Mouse (Mus musculus): ENCODE data around the gene Gpr137. TPM values are rescaled to one million over a fixed set of nuclear protein-coding genes. Genes with fewer than 3 reads are reported as not detected.

The Gpr137 gene
- polyA plus RNA-seq, 1 experiment from 2014 or later: 24.7 TPM

- DNase-seq (ENCODE audit: low spot score): peak; percentile 81
- Histone ChIP-seq H3K36me3 (ENCODE audit: control insufficient read depth, insufficient read depth, low read length) (peaks cover 32% of the 10 kb centered on the region), H3K27ac (replicated peaks) (0 out of 2 replicates have a peak overlapping the region, but pooled peaks have one; percentile 25), H3K9ac (ENCODE audit: low read length) (no peak overlapping the region), H3K9me3 (ENCODE audit: control insufficient read depth, low read length) (no peaks in the 10 kb centered on the region), H3K4me3 (ENCODE audit: low read depth, low read length) (no peak overlapping the region), H3K4me1 (replicated peaks; ENCODE audit: control insufficient read depth, insufficient read depth) (peaks cover 6% of the 10 kb centered on the region; the same call in 1 of the 2 replicates), H3K27me3 (ENCODE audit: control insufficient read depth, insufficient read depth, low read length) (no peaks in the 10 kb centered on the region), H3K4me2 (replicated peaks; ENCODE audit: low read depth) (no peak overlapping the region)
- 44% methylated on average over 9 of the region's 9 CpGs for WGBS
- ATAC-seq (ENCODE audit: low FRiP score, low TSS enrichment): no peak
- peak; percentile 70 for TF ChIP-seq CTCF (IDR thresholded peaks at IDR 0.05; ENCODE audit: low read depth)
- TF ChIP-seq EP300 (optimal IDR thresholded peaks at IDR 0.05): no peak
Observed at GRCm38 (mm10) chr19:6954046-6954445, 11.8 kb upstream of the Gpr137 start.

GRCm38 (mm10) chr19:6952712-6953037 lies 10.4 kb upstream of the Gpr137 start:
- peak; percentile 2; the same call in 1 of the 2 replicates for TF ChIP-seq CTCF (IDR thresholded peaks at IDR 0.05; ENCODE audit: low read depth)
- TF ChIP-seq EP300 (optimal IDR thresholded peaks at IDR 0.05): peak; percentile 81
- Histone ChIP-seq H3K9me3 (ENCODE audit: control insufficient read depth, low read length) (no peaks in the 10 kb centered on the region), H3K4me3 (ENCODE audit: low read depth, low read length) (0 out of 2 replicates have a peak overlapping the region, but pooled peaks have one; percentile 65), H3K4me1 (replicated peaks; ENCODE audit: control insufficient read depth, insufficient read depth) (peaks cover 6% of the 10 kb centered on the region; the same call in 1 of the 2 replicates), H3K27ac (replicated peaks) (peak overlapping the region; percentile 94), H3K9ac (ENCODE audit: low read length) (peak overlapping the region; percentile 19; the same call in 1 of the 2 replicates), H3K4me2 (replicated peaks; ENCODE audit: low read depth) (peak overlapping the region; percentile 89), H3K36me3 (ENCODE audit: control insufficient read depth, insufficient read depth, low read length) (peaks cover 20% of the 10 kb centered on the region), H3K27me3 (ENCODE audit: control insufficient read depth, insufficient read depth, low read length) (no peaks in the 10 kb centered on the region)
- ATAC-seq (ENCODE audit: low FRiP score, low TSS enrichment) (peak; percentile 49), DNase-seq (ENCODE audit: low spot score) (peak; percentile 85)
- 11% methylated on average over 3 of the region's 3 CpGs for WGBS

- H3K36me3 ChIP-seq (ENCODE audit: control insufficient read depth, insufficient read depth, low read length): peaks cover 19% of the 10 kb centered on the region
- H3K4me1 ChIP-seq (replicated peaks; ENCODE audit: control insufficient read depth, insufficient read depth): peaks cover 6% of the 10 kb centered on the region; the same call in 1 of the 2 replicates
- peak overlapping the region; percentile 89 for H3K4me2 ChIP-seq (replicated peaks; ENCODE audit: low read depth)
- H3K27ac ChIP-seq (replicated peaks): peak overlapping the region; percentile 94
- TF ChIP-seq EP300 (optimal IDR thresholded peaks at IDR 0.05) (no peak), CTCF (IDR thresholded peaks at IDR 0.05; ENCODE audit: low read depth) (no peak)
- DNase-seq (ENCODE audit: low spot score) (peak; percentile 86), ATAC-seq (ENCODE audit: low FRiP score, low TSS enrichment) (peak; percentile 62)
- WGBS: 2% methylated on average over 31 of the region's 31 CpGs
- peak overlapping the region; percentile 61 for H3K9ac ChIP-seq (ENCODE audit: low read length)
- H3K27me3 ChIP-seq (ENCODE audit: control insufficient read depth, insufficient read depth, low read length): no peaks in the 10 kb centered on the region
- H3K9me3 ChIP-seq (ENCODE audit: control insufficient read depth, low read length): no peaks in the 10 kb centered on the region
- peak overlapping the region; percentile 65 for H3K4me3 ChIP-seq (ENCODE audit: low read depth, low read length)
Observed at GRCm38 (mm10) chr19:6951994-6952711, 9.9 kb upstream of the Gpr137 start.

GRCm38 (mm10) chr19:6951381-6951968 lies 9.2 kb upstream of the Gpr137 start:
- H3K9me3 ChIP-seq (ENCODE audit: control insufficient read depth, low read length): no peaks in the 10 kb centered on the region
- peak overlapping the region; percentile 89 for H3K4me2 ChIP-seq (replicated peaks; ENCODE audit: low read depth)
- H3K4me1 ChIP-seq (replicated peaks; ENCODE audit: control insufficient read depth, insufficient read depth): peaks cover 6% of the 10 kb centered on the region; the same call in 1 of the 2 replicates
- no peaks in the 10 kb centered on the region for H3K27me3 ChIP-seq (ENCODE audit: control insufficient read depth, insufficient read depth, low read length)
- H3K4me3 ChIP-seq (ENCODE audit: low read depth, low read length): peak overlapping the region; percentile 65
- peak overlapping the region; percentile 94 for H3K27ac ChIP-seq (replicated peaks)
- under 1% methylated on average over 35 of the region's 35 CpGs for WGBS
- DNase-seq (ENCODE audit: low spot score): peak; percentile 95
- peak overlapping the region; percentile 79 for H3K9ac ChIP-seq (ENCODE audit: low read length)
- peaks cover 14% of the 10 kb centered on the region for H3K36me3 ChIP-seq (ENCODE audit: control insufficient read depth, insufficient read depth, low read length)
- peak; percentile 73 for ATAC-seq (ENCODE audit: low FRiP score, low TSS enrichment)
- TF ChIP-seq CTCF (IDR thresholded peaks at IDR 0.05; ENCODE audit: low read depth) (no peak), EP300 (optimal IDR thresholded peaks at IDR 0.05) (peak; percentile 93)

- Histone ChIP-seq H3K27ac (replicated peaks) (peak overlapping the region; percentile 94), H3K36me3 (ENCODE audit: control insufficient read depth, insufficient read depth, low read length) (peaks cover 10% of the 10 kb centered on the region), H3K27me3 (ENCODE audit: control insufficient read depth, insufficient read depth, low read length) (no peaks in the 10 kb centered on the region), H3K4me1 (replicated peaks; ENCODE audit: control insufficient read depth, insufficient read depth) (peaks cover 6% of the 10 kb centered on the region; the same call in 1 of the 2 replicates), H3K9ac (ENCODE audit: low read length) (peak overlapping the region; percentile 79), H3K9me3 (ENCODE audit: control insufficient read depth, low read length) (no peaks in the 10 kb centered on the region), H3K4me2 (replicated peaks; ENCODE audit: low read depth) (peak overlapping the region; percentile 89), H3K4me3 (ENCODE audit: low read depth, low read length) (peak overlapping the region; percentile 65)
- ATAC-seq (ENCODE audit: low FRiP score, low TSS enrichment) (no peak), DNase-seq (ENCODE audit: low spot score) (peak; percentile 63)
- under 1% methylated on average over 28 of the region's 28 CpGs for WGBS
- TF ChIP-seq CTCF (IDR thresholded peaks at IDR 0.05; ENCODE audit: low read depth): no peak
Observed at GRCm38 (mm10) chr19:6950613-6951153, 8.4 kb upstream of the Gpr137 start.

Measured in stomach, postnatal 0 days (tissue).